Mouse (Mus musculus): ENCODE measurements at regions not wholly inside any gene's neighbourhood (a gene's known extent, or its start where the extent isn't known, plus 50 kb on each side); places are given as distances from the start of the nearest gene placed in this dataset.

DNA sequence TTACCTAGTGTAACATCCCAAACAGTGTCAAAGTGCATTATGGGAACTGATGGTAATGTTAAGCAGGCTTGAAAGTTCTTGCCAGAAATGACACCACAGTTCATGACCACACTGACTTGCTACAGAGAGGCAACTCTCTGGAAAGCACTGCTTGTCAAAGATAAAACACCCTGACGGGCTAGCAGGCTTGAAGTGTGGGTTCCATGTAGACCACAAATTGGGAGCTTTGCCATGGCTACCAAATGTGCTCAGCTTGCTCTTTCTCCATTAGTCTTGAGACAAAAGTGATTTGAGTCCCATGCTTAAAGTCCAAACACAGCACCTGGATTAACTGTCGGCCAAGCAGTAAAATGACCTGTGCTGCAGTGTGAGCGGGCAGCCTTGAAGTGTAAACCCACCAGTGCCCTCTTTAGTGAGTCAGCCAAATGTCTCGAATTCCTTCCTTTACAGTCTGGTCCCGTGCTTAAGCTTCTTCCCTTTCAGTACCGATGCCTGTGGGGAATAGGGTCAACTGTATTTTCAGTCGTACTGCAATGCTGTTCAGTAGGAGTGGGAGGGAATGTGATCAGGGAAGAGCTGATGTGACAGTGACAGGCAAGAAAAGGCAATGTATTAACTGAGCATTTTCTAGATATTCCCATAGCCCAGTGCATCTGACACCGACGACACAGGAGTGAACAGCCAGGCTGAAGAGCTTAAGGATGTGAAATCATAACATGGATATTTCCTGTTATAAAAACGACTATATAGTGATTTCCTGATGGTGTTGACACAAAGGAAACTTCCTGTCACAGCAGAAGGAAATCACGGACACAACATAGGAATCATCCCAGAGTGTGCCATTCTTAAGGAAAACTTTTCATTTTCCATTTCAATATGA lies 600.4 kb upstream of the Nr5a2 start:
- Histone ChIP-seq H3K4me1 (ENCODE audit: control insufficient read depth, low read depth, low read length) (no peaks in the 10 kb centered on the region), H3K27me3 (ENCODE audit: control insufficient read depth, insufficient read depth, low read depth, low read length) (no peaks in the 10 kb centered on the region), H3K9me3 (replicated peaks; ENCODE audit: control insufficient read depth, low read length) (no peaks in the 10 kb centered on the region), H3K36me3 (ENCODE audit: control insufficient read depth, insufficient read depth) (no peaks in the 10 kb centered on the region), H3K9ac (ENCODE audit: low read depth, low read length) (no peak overlapping the region), H3K27ac (ENCODE audit: low read length) (no peak overlapping the region), H3K4me2 (ENCODE audit: low read depth, low read length) (no peak overlapping the region), H3K4me3 (ENCODE audit: low read depth, low read length) (no peak overlapping the region)
- no peak for ATAC-seq (ENCODE audit: low read depth)
- WGBS (ENCODE audit: insufficient replicate concordance) = 31% methylated on average over 11 of the region's 11 CpGs

DNA sequence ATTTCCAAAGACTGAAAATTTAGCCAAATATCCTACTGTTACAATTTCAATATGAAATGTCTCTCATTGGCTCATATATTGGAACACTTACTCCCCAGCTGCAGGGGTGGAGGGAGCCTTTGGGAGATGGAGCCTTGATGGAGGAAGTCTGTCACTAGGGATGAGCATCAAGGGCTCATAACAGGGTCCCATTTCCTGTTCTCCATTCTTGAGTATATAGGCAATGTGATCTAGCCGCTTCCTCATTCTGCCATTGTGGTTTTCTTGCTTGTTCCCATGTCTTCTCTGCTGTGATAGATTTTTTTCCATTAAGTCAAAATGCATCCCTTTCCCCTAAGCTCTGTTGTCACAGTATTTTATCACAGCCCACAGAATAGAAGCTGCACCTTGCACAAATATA lies 589.4 kb upstream of the Nr5a2 start:
- no peak overlapping the region for H3K4me2 ChIP-seq (ENCODE audit: low read depth, low read length)
- no peaks in the 10 kb centered on the region for H3K4me1 ChIP-seq (ENCODE audit: control insufficient read depth, low read depth, low read length)
- no peak overlapping the region for H3K9ac ChIP-seq (ENCODE audit: low read depth, low read length)
- ATAC-seq (ENCODE audit: low read depth) = no peak
- H3K27ac ChIP-seq (ENCODE audit: low read length) = no peak overlapping the region
- no peaks in the 10 kb centered on the region for H3K36me3 ChIP-seq (ENCODE audit: control insufficient read depth, insufficient read depth)
- H3K9me3 ChIP-seq (replicated peaks; ENCODE audit: control insufficient read depth, low read length) = no peaks in the 10 kb centered on the region
- H3K4me3 ChIP-seq (ENCODE audit: low read depth, low read length) = no peak overlapping the region
- 45% methylated on average over 1 of the region's 1 CpGs for WGBS (ENCODE audit: insufficient replicate concordance)
- no peaks in the 10 kb centered on the region for H3K27me3 ChIP-seq (ENCODE audit: control insufficient read depth, insufficient read depth, low read depth, low read length)

- H3K9me3 ChIP-seq (replicated peaks; ENCODE audit: control insufficient read depth, low read length) = no peaks in the 10 kb centered on the region
- H3K27me3 ChIP-seq (ENCODE audit: control insufficient read depth, insufficient read depth, low read depth, low read length) = no peaks in the 10 kb centered on the region
- ATAC-seq (ENCODE audit: low read depth) = no peak
- no peak overlapping the region for H3K4me3 ChIP-seq (ENCODE audit: low read depth, low read length)
- H3K4me1 ChIP-seq (ENCODE audit: control insufficient read depth, low read depth, low read length) = no peaks in the 10 kb centered on the region
- no peak overlapping the region for H3K27ac ChIP-seq (ENCODE audit: low read length)
- no peak overlapping the region for H3K4me2 ChIP-seq (ENCODE audit: low read depth, low read length)
- H3K9ac ChIP-seq (ENCODE audit: low read depth, low read length) = no peak overlapping the region
- no peaks in the 10 kb centered on the region for H3K36me3 ChIP-seq (ENCODE audit: control insufficient read depth, insufficient read depth)
These were observed 585.4 kb upstream of the Nr5a2 start for GRCm38 (mm10) chr1:137545666-137546065.

DNA sequence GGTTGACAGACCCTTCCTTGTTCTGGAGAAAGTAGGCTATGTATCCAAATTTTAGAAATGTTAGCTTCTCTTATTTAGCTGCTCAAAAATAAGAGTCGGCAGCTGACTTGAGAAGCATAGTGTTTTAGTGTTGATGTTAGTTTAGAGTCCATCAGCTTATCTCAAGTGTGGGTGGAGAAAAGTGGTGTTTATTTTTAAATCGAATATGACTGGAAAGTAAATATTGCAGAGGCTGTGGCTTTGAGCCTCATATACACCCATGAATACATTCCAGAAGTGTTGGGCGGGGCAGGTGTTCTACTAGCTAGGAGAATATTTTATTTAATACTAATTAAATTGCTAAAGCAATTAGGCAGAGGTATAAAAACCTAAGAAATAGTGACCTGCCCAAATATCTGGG lies 583.6 kb upstream of the Nr5a2 start:
- Histone ChIP-seq H3K27me3 (ENCODE audit: control insufficient read depth, insufficient read depth, low read depth, low read length) (no peaks in the 10 kb centered on the region), H3K9me3 (replicated peaks; ENCODE audit: control insufficient read depth, low read length) (no peaks in the 10 kb centered on the region), H3K9ac (ENCODE audit: low read depth, low read length) (no peak overlapping the region), H3K4me3 (ENCODE audit: low read depth, low read length) (no peak overlapping the region), H3K4me1 (ENCODE audit: control insufficient read depth, low read depth, low read length) (no peaks in the 10 kb centered on the region), H3K36me3 (ENCODE audit: control insufficient read depth, insufficient read depth) (no peaks in the 10 kb centered on the region), H3K4me2 (ENCODE audit: low read depth, low read length) (no peak overlapping the region), H3K27ac (ENCODE audit: low read length) (no peak overlapping the region)
- whole genome bisulfite sequencing (ENCODE audit: insufficient replicate concordance) = 64% methylated on average over 3 of the region's 3 CpGs
- no peak for ATAC-seq (ENCODE audit: low read depth)

GRCm38 (mm10) chr1:137541453-137541852 lies 581.2 kb upstream of the Nr5a2 start:
- no peaks in the 10 kb centered on the region for H3K4me1 ChIP-seq (ENCODE audit: control insufficient read depth, low read depth, low read length)
- no peak overlapping the region for H3K4me3 ChIP-seq (ENCODE audit: low read depth, low read length)
- H3K4me2 ChIP-seq (ENCODE audit: low read depth, low read length) = no peak overlapping the region
- no peaks in the 10 kb centered on the region for H3K27me3 ChIP-seq (ENCODE audit: control insufficient read depth, insufficient read depth, low read depth, low read length)
- no peaks in the 10 kb centered on the region for H3K9me3 ChIP-seq (replicated peaks; ENCODE audit: control insufficient read depth, low read length)
- no peaks in the 10 kb centered on the region for H3K36me3 ChIP-seq (ENCODE audit: control insufficient read depth, insufficient read depth)
- H3K27ac ChIP-seq (ENCODE audit: low read length) = no peak overlapping the region
- ATAC-seq (ENCODE audit: low read depth) = no peak
- H3K9ac ChIP-seq (ENCODE audit: low read depth, low read length) = no peak overlapping the region
- 63% methylated on average over 9 of the region's 9 CpGs for WGBS (ENCODE audit: insufficient replicate concordance)

- no peaks in the 10 kb centered on the region for H3K27me3 ChIP-seq (ENCODE audit: control insufficient read depth, insufficient read depth, low read depth, low read length)
- H3K4me2 ChIP-seq (ENCODE audit: low read depth, low read length) = no peak overlapping the region
- 62% methylated on average over 12 of the region's 12 CpGs for WGBS (ENCODE audit: insufficient replicate concordance)
- H3K9me3 ChIP-seq (replicated peaks; ENCODE audit: control insufficient read depth, low read length) = no peaks in the 10 kb centered on the region
- no peaks in the 10 kb centered on the region for H3K4me1 ChIP-seq (ENCODE audit: control insufficient read depth, low read depth, low read length)
- no peak overlapping the region for H3K27ac ChIP-seq (ENCODE audit: low read length)
- no peak overlapping the region for H3K9ac ChIP-seq (ENCODE audit: low read depth, low read length)
- no peaks in the 10 kb centered on the region for H3K36me3 ChIP-seq (ENCODE audit: control insufficient read depth, insufficient read depth)
- H3K4me3 ChIP-seq (ENCODE audit: low read depth, low read length) = no peak overlapping the region
- ATAC-seq (ENCODE audit: low read depth) = no peak
These were observed 579.3 kb upstream of the Nr5a2 start for GRCm38 (mm10) chr1:137539424-137540116.

GRCm38 (mm10) chr1:137514750-137515149 lies 554.5 kb upstream of the Nr5a2 start:
- no peak overlapping the region for H3K4me3 ChIP-seq (ENCODE audit: low read depth, low read length)
- no peaks in the 10 kb centered on the region for H3K36me3 ChIP-seq (ENCODE audit: control insufficient read depth, insufficient read depth)
- ATAC-seq (ENCODE audit: low read depth) = no peak
- no peak overlapping the region for H3K27ac ChIP-seq (ENCODE audit: low read length)
- no peaks in the 10 kb centered on the region for H3K27me3 ChIP-seq (ENCODE audit: control insufficient read depth, insufficient read depth, low read depth, low read length)
- H3K9me3 ChIP-seq (replicated peaks; ENCODE audit: control insufficient read depth, low read length) = no peaks in the 10 kb centered on the region
- WGBS (ENCODE audit: insufficient replicate concordance) = 75% methylated on average over 2 of the region's 2 CpGs
- H3K9ac ChIP-seq (ENCODE audit: low read depth, low read length) = no peak overlapping the region
- H3K4me2 ChIP-seq (ENCODE audit: low read depth, low read length) = no peak overlapping the region
- H3K4me1 ChIP-seq (ENCODE audit: control insufficient read depth, low read depth, low read length) = no peaks in the 10 kb centered on the region

GRCm38 (mm10) chr1:137503704-137504422 lies 543.6 kb upstream of the Nr5a2 start:
- 51% methylated on average over 8 of the region's 8 CpGs for WGBS (ENCODE audit: insufficient replicate concordance)
- H3K4me3 ChIP-seq (ENCODE audit: low read depth, low read length) = no peak overlapping the region
- no peak overlapping the region for H3K4me2 ChIP-seq (ENCODE audit: low read depth, low read length)
- H3K27me3 ChIP-seq (ENCODE audit: control insufficient read depth, insufficient read depth, low read depth, low read length) = no peaks in the 10 kb centered on the region
- no peaks in the 10 kb centered on the region for H3K36me3 ChIP-seq (ENCODE audit: control insufficient read depth, insufficient read depth)
- no peaks in the 10 kb centered on the region for H3K4me1 ChIP-seq (ENCODE audit: control insufficient read depth, low read depth, low read length)
- no peak overlapping the region for H3K9ac ChIP-seq (ENCODE audit: low read depth, low read length)
- no peaks in the 10 kb centered on the region for H3K9me3 ChIP-seq (replicated peaks; ENCODE audit: control insufficient read depth, low read length)
- H3K27ac ChIP-seq (ENCODE audit: low read length) = no peak overlapping the region
- ATAC-seq (ENCODE audit: low read depth) = no peak

- 71% methylated on average over 5 of the region's 5 CpGs for WGBS (ENCODE audit: insufficient replicate concordance)
- no peak overlapping the region for H3K27ac ChIP-seq (ENCODE audit: low read length)
- no peaks in the 10 kb centered on the region for H3K36me3 ChIP-seq (ENCODE audit: control insufficient read depth, insufficient read depth)
- H3K27me3 ChIP-seq (ENCODE audit: control insufficient read depth, insufficient read depth, low read depth, low read length) = no peaks in the 10 kb centered on the region
- H3K9me3 ChIP-seq (replicated peaks; ENCODE audit: control insufficient read depth, low read length) = no peaks in the 10 kb centered on the region
- ATAC-seq (ENCODE audit: low read depth) = no peak
- no peaks in the 10 kb centered on the region for H3K4me1 ChIP-seq (ENCODE audit: control insufficient read depth, low read depth, low read length)
- H3K4me2 ChIP-seq (ENCODE audit: low read depth, low read length) = no peak overlapping the region
- H3K4me3 ChIP-seq (ENCODE audit: low read depth, low read length) = no peak overlapping the region
- H3K9ac ChIP-seq (ENCODE audit: low read depth, low read length) = no peak overlapping the region
These were observed 528.0 kb upstream of the Nr5a2 start for GRCm38 (mm10) chr1:137488226-137488625.

Measured in liver, embryonic 16.5 days (tissue).